Mouse (Mus musculus) small intestine, adult 2 months (tissue): ENCODE measurements at regions not wholly inside any gene's neighbourhood (a gene's known extent, or its start where the extent isn't known, plus 50 kb on each side); places are given as distances from the start of the nearest gene placed in this dataset.

Source experiments
- CTCF ChIP-seq: fragments of 200-500 bp; IDR thresholded peaks from 2 replicates; pipeline ENCODE4 v1.5.1; 2012; ENCODE audit warnings: low read depth, mild to moderate bottlenecking, control low read depth, inconsistent platforms, low read length, moderate library complexity, mixed read lengths; ENCODE audit not compliant: insufficient replicate concordance, insufficient read length; ENCODE audit errors: extremely low read depth
- POLR2A ChIP-seq: fragments of 200-500 bp; IDR thresholded peaks from 2 replicates; pipeline ENCODE4 v1.6.1; 2012; ENCODE audit warnings: low read depth, mild to moderate bottlenecking, control low read depth, inconsistent platforms, low read length, moderate library complexity

DNA sequence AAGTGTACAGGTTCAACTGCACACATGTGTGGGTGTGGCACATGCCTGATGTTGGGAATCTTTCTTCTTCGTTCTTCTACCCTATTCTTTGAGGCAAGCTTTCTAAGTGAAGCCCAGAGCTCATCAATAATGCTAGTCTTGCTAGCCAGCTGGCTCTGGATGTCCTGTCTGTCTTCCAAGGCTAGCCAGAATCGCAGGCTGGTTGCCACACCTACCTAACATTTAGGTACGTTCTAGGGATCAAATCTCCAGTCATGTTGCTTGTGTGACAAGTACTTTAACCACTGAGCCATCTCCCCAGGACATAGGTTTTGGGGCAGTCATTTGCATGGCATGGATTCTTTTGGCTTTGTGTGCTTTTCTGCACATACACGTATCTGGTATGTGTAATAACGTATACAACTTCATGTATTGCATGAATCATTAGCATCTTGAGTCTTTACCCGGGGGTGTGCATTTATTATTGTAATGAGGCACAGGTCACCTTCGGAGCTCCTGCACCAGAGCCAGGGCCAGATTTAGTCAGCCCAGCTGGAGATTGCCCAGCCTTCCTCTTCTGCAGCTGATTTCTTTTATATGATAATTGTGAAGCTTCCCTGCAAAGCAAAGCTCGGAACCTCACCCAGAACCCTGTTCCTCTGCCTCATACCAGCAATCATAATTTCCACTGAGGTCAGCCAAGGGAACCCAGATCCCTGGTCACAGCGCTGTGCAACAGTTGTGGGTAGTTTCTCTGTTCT lies 50.8 kb upstream of the Ivns1abp start:
- TF ChIP-seq CTCF (no peak), POLR2A (no peak)
